Mouse (Mus musculus): ENCODE measurements around the gene Card10. TPM values are rescaled to one million over a fixed set of nuclear protein-coding genes. Genes with fewer than 3 reads are reported as not detected.

The Card10 gene
- polyA plus RNA-seq, 2 experiments, result 1.1 to 2.2 TPM

- ATAC-seq (ENCODE audit: insufficient read depth) (no peak), DNase-seq (ENCODE audit: low read depth in 3 of 3, low spot score in 3 of 3) (no peak)
- H3K4me3 ChIP-seq (ENCODE audit: insufficient read depth in 1 of 2, low read depth in 2 of 2, low read length in 2 of 2), result no peak overlapping the region
- no peaks in the 10 kb centered on the region for H3K9me3 ChIP-seq (ENCODE audit: control insufficient read depth, low read length)
- no peak for TF ChIP-seq EP300 (IDR thresholded peaks at IDR 0.05; ENCODE audit: low read depth)
- no peak for TF ChIP-seq CTCF (IDR thresholded peaks at IDR 0.05; ENCODE audit: low read depth)
- no peak overlapping the region for H3K4me2 ChIP-seq (ENCODE audit: low read depth)
- H3K4me1 ChIP-seq (replicated peaks; ENCODE audit: control insufficient read depth in 2 of 2, insufficient read depth in 2 of 2, low read length in 1 of 2), result peaks cover 0 to 10% of the 10 kb centered on the region in 2 experiments; a peak in 2 of 4 replicates
- 14% methylated on average over 6 of the region's 6 CpGs for WGBS (ENCODE audit: insufficient replicate concordance)
- H3K27me3 ChIP-seq (ENCODE audit: control insufficient read depth, insufficient read depth, low read length), result peaks cover 39% of the 10 kb centered on the region
- no peak overlapping the region for H3K9ac ChIP-seq (replicated peaks)
- H3K27ac ChIP-seq, result no peak overlapping the region
- no peaks in the 10 kb centered on the region for H3K36me3 ChIP-seq (replicated peaks; ENCODE audit: control insufficient read depth, insufficient read depth, low read depth)
Measured at GRCm38 (mm10) chr15:78804326-78804725, 1.5 kb upstream of the Card10 start.

GRCm38 (mm10) chr15:78803499-78803900 lies 658 bp upstream of the Card10 start:
- Histone ChIP-seq H3K9me3 (ENCODE audit: control insufficient read depth, low read length) (no peaks in the 10 kb centered on the region), H3K4me3 (ENCODE audit: insufficient read depth in 1 of 2, low read depth in 2 of 2, low read length in 2 of 2) (no peak overlapping the region), H3K4me1 (replicated peaks; ENCODE audit: control insufficient read depth in 2 of 2, insufficient read depth in 2 of 2, low read length in 1 of 2) (peaks cover 0 to 10% of the 10 kb centered on the region in 2 experiments; a peak in 2 of 4 replicates), H3K27me3 (ENCODE audit: control insufficient read depth, insufficient read depth, low read length) (peaks cover 39% of the 10 kb centered on the region), H3K9ac (replicated peaks) (no peak overlapping the region), H3K36me3 (replicated peaks; ENCODE audit: control insufficient read depth, insufficient read depth, low read depth) (no peaks in the 10 kb centered on the region), H3K4me2 (ENCODE audit: low read depth) (peak overlapping the region; percentile 47), H3K27ac (no peak overlapping the region)
- no peak for DNase-seq (ENCODE audit: low read depth in 3 of 3, low spot score in 3 of 3)
- 8% methylated on average over 8 of the region's 8 CpGs for WGBS (ENCODE audit: insufficient replicate concordance)
- ATAC-seq (ENCODE audit: insufficient read depth), result no peak
- no peak for TF ChIP-seq EP300 (IDR thresholded peaks at IDR 0.05; ENCODE audit: low read depth)
- TF ChIP-seq CTCF (IDR thresholded peaks at IDR 0.05; ENCODE audit: low read depth), result no peak

GRCm38 (mm10) chr15:78801971-78802741 lies 686 bp downstream of the Card10 start:
- no peak overlapping the region for H3K9ac ChIP-seq (replicated peaks)
- WGBS (ENCODE audit: insufficient replicate concordance), result 6% methylated on average over 67 of the region's 67 CpGs
- peak overlapping the region; percentile 47 for H3K4me2 ChIP-seq (ENCODE audit: low read depth)
- no peaks in the 10 kb centered on the region for H3K9me3 ChIP-seq (ENCODE audit: control insufficient read depth, low read length)
- TF ChIP-seq EP300 (IDR thresholded peaks at IDR 0.05; ENCODE audit: low read depth) (no peak), CTCF (IDR thresholded peaks at IDR 0.05; ENCODE audit: low read depth) (no peak)
- H3K36me3 ChIP-seq (replicated peaks; ENCODE audit: control insufficient read depth, insufficient read depth, low read depth), result no peaks in the 10 kb centered on the region
- H3K4me1 ChIP-seq (replicated peaks; ENCODE audit: control insufficient read depth in 2 of 2, insufficient read depth in 2 of 2, low read length in 1 of 2), result peaks cover 0 to 10% of the 10 kb centered on the region in 2 experiments; a peak in 2 of 4 replicates
- ATAC-seq (ENCODE audit: insufficient read depth), result peak; percentile 17; the same call in 1 of the 2 replicates
- H3K27me3 ChIP-seq (ENCODE audit: control insufficient read depth, insufficient read depth, low read length), result peaks cover 39% of the 10 kb centered on the region
- H3K4me3 ChIP-seq (ENCODE audit: insufficient read depth in 1 of 2, low read depth in 2 of 2, low read length in 2 of 2), result peak overlapping the region; percentile 38 to 49
- DNase-seq (ENCODE audit: low read depth in 3 of 3, low spot score in 3 of 3), result no peak
- no peak overlapping the region for H3K27ac ChIP-seq

- H3K36me3 ChIP-seq (replicated peaks; ENCODE audit: control insufficient read depth, insufficient read depth, low read depth), result no peaks in the 10 kb centered on the region
- no peak overlapping the region for H3K9ac ChIP-seq (replicated peaks)
- no peak overlapping the region for H3K27ac ChIP-seq
- TF ChIP-seq CTCF (IDR thresholded peaks at IDR 0.05; ENCODE audit: low read depth) (no peak), EP300 (IDR thresholded peaks at IDR 0.05; ENCODE audit: low read depth) (no peak)
- H3K4me3 ChIP-seq (ENCODE audit: insufficient read depth in 1 of 2, low read depth in 2 of 2, low read length in 2 of 2), result peak overlapping the region in 1 of 2 experiments; percentile 38; a peak in 1 of 4 replicates
- 70% methylated on average over 9 of the region's 9 CpGs for WGBS (ENCODE audit: insufficient replicate concordance)
- peak overlapping the region; percentile 47 for H3K4me2 ChIP-seq (ENCODE audit: low read depth)
- ATAC-seq (ENCODE audit: insufficient read depth) (no peak), DNase-seq (ENCODE audit: low read depth in 3 of 3, low spot score in 3 of 3) (no peak)
- peaks cover 39% of the 10 kb centered on the region for H3K27me3 ChIP-seq (ENCODE audit: control insufficient read depth, insufficient read depth, low read length)
- H3K4me1 ChIP-seq (replicated peaks; ENCODE audit: control insufficient read depth in 2 of 2, insufficient read depth in 2 of 2, low read length in 1 of 2), result peaks cover 0 to 10% of the 10 kb centered on the region in 2 experiments; a peak in 2 of 4 replicates
- no peaks in the 10 kb centered on the region for H3K9me3 ChIP-seq (ENCODE audit: control insufficient read depth, low read length)
Measured at GRCm38 (mm10) chr15:78801571-78801970, 1.3 kb downstream of the Card10 start.

- Histone ChIP-seq H3K27me3 (ENCODE audit: control insufficient read depth, insufficient read depth, low read length) (peaks cover 30% of the 10 kb centered on the region), H3K27ac (no peak overlapping the region), H3K4me3 (ENCODE audit: insufficient read depth in 1 of 2, low read depth in 2 of 2, low read length in 2 of 2) (no peak overlapping the region), H3K4me1 (replicated peaks; ENCODE audit: control insufficient read depth in 2 of 2, insufficient read depth in 2 of 2, low read length in 1 of 2) (peaks cover 0 to 5% of the 10 kb centered on the region in 2 experiments; a peak in 2 of 4 replicates), H3K4me2 (ENCODE audit: low read depth) (no peak overlapping the region), H3K36me3 (replicated peaks; ENCODE audit: control insufficient read depth, insufficient read depth, low read depth) (no peaks in the 10 kb centered on the region), H3K9me3 (ENCODE audit: control insufficient read depth, low read length) (no peaks in the 10 kb centered on the region), H3K9ac (replicated peaks) (no peak overlapping the region)
- DNase-seq (ENCODE audit: low read depth in 3 of 3, low spot score in 3 of 3) (no peak), ATAC-seq (ENCODE audit: insufficient read depth) (no peak)
- TF ChIP-seq CTCF (IDR thresholded peaks at IDR 0.05; ENCODE audit: low read depth) (no peak), EP300 (IDR thresholded peaks at IDR 0.05; ENCODE audit: low read depth) (no peak)
- 69% methylated on average over 21 of the region's 21 CpGs for WGBS (ENCODE audit: insufficient replicate concordance)
Measured at GRCm38 (mm10) chr15:78799029-78799428, 3.8 kb downstream of the Card10 start.
